Mouse (Mus musculus): ENCODE data around the gene Prss47.

DNA sequence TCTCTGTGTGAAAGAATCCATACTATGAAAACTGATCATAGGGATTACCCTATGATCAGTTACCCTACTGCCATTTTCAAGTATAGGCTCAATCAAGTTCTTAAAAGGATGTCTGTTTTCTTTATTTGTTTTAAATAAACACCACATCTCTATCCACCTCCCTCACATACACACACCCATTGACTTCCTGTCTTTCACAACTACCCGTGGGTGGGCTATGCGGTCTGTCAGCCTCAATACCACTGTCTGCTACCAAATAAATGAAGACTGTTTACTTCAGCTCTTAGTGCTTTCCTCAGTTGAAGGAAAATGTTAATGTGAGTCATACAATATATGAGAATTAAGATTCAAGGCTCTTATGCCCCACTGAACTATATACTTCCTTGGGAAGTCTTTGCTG lies 17.4 kb upstream of the Prss47 start:
- no peak for TF ChIP-seq CTCF (IDR thresholded peaks at IDR 0.05; ENCODE audit: extremely low read depth, insufficient read depth, insufficient read length, insufficient replicate concordance)
- TF ChIP-seq POLR2A (IDR thresholded peaks at IDR 0.05; ENCODE audit: low read depth, low read length), result no peak
